Mouse (Mus musculus) adrenal gland, postnatal 10 days (tissue): ENCODE results near the gene Nisch. TPM values are rescaled to one million over a fixed set of nuclear protein-coding genes. Genes with fewer than 3 reads are reported as not detected.
A peak's percentile ranks its signal among the peaks of the same experiment; 100 is the strongest.

ENCODE experiments used
- DNase-seq: peaks from one replicate; pipeline ENCODE4 v3.0.0; 2021; ENCODE audit warnings: mixed read lengths
- total RNA-seq, 2 experiments: library from RNA; stranded (reverse); gene quantifications; 2 replicates each; pipeline ENCODE4 v1.2.3; 2021

Gene Nisch
- total RNA-seq, 2 experiments from 2014 or later = 224 to 328 TPM

DNA sequence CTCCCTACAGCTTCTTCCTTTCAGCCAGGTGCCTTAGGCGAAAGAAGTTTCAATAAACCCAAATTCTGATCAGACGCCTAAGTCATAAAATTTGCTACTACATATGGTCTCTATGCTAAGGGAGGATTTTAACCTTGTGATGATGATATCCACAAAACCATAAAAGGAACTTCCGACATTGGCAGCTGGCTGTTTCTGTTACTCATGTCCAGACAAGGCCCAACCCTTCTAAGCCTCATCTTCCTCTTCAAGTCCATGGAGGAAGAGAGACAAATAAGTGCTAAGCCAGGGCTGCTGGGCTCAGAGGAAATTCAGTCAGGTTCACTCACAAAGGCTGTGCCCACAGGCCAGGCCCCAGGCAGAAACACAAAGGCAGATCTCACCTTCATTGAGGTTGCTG, 27.4 kb downstream of the Nisch start:
- no peak for DNase-seq

DNA sequence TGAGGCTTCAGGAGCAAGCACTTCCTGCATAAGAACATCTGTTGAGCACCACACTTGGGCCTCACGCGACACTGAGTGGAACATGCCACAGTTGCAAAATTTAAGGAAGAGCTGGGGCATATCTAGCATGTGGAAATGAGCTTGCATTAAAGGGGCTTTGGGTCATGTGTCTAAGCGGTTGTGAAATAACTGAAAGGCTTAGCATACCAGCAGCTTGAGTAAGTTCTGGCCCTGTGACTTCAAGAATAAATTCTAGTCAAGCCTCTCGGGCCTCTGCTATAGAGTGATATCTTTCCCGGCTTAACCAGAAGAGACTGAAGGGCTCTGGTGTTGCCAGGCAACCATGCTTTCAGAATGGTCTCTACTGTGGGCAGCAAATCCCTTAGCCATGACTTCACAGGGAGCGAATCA, 28.0 kb downstream of the Nisch start:
- no peak for DNase-seq

DNA sequence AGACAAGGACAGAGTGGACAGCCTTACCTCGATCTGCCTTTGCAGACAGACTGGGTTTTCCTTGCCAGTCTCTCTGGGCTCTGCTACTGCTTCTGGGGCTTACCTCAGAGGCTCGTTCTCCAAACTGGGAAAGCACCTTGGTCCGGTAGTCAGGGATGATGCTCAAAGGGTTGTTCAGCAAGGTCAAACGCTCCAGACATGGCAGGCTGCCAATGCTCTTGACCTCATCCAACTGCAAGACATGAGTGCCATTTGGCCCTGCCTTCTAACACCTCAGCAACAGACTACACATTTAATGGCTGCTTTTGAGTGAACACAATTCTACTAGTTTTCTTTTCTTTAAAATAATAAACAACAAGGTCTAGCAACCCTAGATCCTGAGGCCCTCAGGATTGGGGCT, 30.1 kb downstream of the Nisch start:
- DNase-seq = peak; percentile 75

DNA sequence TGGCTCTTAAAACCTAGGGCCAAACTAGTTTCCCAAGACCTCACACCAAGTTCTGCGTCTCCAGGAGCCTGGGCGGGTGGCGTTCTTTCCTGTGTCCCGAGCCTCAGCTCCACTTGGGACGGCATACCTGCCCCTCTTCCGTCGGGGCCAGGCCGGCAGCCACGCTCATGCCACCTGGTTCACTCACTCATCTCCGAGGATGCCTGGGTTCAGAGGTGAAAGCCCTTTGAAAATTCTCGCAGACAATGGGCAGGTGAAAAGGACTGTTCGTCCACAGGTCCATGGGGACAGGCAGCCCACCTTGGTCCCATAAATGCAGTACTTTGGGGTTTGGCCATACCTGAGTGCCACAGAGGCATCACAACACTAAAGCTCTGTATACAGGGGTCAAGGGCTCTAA, 32.6 kb downstream of the Nisch start:
- no peak for DNase-seq

DNA sequence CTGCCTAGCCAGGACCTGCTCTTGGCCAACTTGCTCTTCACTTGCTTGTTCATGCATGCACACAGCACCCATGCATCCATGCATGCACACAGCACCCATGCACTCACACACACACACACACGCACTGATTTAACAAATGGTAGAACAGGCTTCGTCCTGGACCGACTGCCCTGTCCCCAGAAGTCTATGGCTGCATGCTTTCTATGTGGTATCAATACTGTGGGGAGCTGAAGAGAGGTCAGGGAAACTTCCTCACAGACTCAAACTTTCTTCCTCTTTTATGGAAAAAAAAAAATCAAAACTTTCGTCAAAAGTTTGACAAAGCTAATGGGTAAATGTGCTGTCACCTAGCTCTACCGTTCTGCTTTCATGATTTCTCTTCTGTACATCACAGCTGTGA, 33.2 kb downstream of the Nisch start:
- DNase-seq = no peak

DNA sequence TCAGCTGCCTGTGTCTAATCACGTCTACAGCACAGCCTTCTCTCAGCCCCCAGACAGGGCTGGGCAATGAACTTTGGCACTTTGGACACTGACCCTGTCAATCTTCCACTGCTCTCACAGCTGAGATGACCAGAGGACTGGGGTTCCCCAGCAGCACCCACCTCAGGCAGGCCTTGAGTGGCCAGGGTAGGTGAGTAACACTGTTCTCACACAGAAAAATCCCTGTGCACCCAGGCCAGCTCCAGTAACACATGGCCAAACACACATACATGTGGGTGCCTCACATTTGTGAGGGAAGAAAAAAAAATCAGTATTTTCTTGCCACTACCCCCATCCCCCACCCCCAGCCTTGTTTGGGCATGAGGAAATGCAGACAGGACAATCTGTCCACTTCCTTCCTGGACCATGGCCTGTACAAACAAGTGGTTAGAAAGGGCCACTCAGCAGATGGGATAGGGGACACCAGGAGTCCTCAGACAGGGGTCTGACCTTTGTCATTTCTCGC, 33.9 kb downstream of the Nisch start:
- DNase-seq = no peak

DNA sequence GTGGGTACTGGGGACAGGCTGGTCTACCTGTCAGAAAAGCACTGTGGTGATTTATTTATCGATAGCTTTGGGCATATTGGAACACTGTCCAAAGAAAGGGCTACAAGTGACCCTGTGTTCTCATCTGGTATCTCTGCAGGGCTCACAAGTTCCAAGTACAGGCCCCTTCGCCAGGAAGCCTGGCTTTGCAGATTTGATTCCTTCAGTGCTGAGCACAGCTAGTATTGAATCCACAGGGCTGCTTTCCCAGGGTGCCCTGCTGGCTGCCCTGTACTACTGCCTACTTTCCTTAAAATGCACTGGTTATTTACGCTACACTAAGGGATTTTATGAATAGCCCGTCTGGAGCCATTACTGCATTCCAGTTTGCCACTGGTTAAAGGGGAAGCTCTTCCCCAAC, 35.2 kb downstream of the Nisch start:
- no peak for DNase-seq

DNA sequence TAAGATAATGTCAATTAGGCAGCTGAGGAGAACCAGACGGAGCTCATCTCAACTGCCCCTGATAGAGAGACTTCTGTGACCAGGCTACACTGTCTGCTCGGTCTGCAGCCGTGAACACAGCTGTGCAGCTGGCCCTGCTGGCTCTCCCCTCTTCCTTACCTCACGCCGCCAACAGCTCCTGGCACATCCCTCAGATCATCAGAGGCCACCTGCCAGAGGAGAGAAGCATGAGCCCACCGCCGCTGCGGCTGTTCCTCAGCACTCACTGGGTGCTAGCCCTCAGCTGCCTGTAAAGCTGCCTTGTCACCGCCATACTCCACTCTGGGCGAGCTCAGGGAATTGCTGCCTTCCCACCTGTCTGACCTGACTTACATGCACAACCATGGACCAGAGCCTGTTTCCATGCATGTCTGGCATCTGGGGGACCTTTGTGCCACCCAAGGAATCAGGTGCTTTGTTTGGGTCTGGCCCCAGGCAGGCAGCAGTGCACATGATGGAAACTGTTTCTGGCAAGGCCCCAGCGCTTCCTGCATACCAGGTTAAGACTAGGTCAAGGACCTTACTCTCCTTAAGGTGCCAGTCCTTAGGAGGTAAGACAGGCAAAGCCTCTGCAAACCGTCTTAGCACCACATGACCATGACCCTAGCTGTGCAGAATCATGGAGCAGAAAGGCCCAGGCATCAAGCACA, 36.9 kb downstream of the Nisch start:
- no peak for DNase-seq

DNA sequence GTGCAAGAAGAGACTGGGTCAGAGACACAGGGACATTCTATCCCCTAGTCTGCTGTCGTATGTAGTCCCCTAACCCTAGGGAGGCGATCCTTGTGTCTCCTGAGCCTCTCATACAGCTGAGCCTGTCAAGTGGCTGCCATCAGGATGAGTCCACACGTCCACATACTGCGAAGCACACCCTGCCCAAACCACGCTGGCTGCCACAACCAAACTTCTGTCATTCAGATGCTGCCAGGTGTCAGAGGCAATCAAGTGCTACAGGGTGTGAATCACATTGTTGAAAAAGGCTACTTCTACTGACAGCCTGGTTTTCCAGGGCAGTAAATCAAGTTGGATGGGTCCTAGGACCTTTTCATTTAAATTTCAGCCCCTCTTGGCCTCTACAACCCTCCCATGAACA, 39.0 kb downstream of the Nisch start:
- no peak for DNase-seq

DNA sequence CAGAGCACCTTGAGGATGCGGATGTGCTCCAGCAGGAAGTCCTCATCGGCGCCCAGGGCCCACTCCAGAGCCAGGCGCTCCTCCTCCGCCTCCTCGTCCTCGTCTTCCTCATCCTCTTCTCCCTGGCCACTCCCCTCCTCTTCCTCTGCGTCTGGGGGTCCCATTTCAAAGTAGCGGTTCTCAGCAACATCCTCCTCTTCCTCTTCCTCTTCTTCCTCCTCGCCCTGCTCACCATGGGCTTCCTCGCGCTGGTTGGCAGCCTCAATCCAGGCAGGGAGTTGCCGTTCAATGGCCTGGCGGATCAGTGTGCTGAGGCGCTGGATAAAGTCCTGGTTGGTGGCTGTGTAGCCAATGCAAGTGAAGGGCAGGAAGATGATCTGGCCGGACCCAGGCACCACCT, 39.5 kb downstream of the Nisch start:
- no peak for DNase-seq

DNA sequence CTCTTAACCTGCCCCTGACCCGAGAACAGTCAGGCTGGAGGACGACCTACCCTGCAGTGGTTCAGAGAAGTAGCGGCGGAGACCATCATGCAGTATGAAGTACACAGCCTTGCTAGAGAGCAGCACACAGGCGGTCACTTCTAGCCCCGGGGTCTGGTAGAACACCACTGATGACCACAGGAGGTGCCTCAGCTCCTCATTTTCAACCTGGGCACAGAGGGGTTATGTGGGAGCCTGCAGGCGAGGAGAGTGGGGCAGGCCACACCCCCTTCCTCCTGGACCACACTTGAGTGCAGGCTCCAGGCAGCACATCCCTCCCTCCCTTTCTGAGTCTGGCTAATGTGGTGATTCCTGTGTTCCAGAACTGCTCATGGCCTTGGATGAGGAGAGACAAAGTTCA, 43.2 kb downstream of the Nisch start:
- DNase-seq = no peak

DNA sequence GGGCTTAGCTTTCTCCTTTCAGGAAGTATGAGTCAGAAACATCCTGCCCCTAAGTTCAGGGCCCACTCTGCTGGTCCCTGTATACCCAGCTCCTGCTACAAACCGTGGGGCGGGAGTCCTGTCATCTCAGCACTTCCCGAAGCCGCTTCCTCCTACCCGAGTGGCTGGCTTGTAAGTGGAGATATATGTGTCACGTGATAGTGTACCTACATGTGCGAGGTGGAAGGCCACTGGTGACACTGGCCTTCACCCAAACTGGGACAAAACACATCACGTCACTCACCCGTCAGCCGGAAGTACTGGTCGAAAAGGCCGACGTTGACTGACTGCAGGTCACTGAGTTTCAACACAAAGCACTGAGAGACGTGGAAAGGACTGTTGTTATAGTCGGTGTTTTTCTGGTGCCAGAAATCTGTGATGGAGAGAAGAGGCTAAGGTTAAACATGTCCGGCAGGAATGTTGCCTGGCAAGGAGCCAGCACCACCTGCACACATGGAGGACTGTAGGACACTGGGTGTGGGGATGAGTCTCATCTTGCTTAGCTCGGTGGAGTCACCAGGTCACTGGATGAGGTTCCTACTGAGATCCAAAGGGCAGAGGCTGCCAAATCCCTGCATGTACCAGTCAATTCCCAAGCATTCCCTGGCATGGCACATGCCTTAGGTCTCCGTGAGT, 43.8 kb downstream of the Nisch start:
- DNase-seq = no peak

DNA sequence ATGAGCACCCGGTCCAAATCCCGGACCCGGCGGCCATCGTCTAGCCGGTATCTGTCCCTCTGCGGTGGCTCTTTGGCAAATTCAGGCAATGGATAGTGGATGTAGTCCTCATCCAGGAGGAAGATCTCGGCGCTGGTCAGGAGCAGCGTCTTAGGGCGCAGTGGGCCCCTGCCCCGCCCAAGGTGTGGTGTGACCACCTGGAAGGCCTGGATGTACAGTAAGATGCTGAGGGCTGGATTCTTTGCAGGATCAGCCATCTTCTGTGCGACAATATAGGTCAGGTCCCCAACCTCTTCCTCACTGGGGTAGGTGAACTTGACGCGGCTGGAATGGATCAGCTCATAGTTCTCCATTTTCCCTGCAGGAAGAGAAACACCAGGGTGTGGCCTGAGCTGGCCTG, 44.9 kb downstream of the Nisch start:
- DNase-seq = no peak

DNA sequence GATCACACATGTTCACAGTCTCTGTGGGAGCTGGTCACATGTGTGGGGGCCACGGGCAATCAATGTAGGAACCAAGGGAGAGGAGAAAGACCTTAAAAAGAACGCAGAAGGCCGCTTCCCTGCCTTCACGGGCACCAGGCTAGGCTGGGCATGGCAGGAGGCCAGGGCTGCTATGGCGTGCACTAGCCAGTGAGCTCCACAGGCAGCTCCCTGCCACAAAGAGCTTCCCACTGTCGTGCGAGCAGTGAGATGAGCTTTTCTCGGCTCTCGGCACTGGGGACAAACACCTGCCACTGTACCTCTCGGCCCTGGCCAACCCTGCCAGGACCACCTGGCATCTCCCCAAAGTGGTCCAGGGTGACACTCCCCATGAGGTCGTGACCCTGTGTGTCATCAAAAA, 45.4 kb downstream of the Nisch start:
- peak; percentile 51 for DNase-seq

DNA sequence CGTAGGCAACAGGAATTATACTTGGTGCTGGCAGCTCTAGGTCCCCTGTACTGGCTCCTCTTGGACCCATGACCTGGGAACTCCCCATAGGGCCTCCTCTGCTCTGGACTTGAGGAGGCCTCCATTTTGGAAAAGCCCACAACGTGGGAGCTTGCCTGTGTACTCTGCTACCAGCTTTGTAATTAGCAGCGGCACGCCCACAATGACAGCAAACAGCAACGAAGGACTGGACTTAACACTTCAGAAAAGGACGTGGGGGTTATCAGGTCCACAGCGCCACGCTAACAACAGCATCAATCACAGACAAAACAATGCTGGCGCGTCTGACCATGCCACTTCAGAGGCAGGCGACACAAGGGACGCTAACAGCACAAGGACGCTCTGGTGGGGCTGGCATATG, 45.8 kb downstream of the Nisch start:
- DNase-seq = no peak

DNA sequence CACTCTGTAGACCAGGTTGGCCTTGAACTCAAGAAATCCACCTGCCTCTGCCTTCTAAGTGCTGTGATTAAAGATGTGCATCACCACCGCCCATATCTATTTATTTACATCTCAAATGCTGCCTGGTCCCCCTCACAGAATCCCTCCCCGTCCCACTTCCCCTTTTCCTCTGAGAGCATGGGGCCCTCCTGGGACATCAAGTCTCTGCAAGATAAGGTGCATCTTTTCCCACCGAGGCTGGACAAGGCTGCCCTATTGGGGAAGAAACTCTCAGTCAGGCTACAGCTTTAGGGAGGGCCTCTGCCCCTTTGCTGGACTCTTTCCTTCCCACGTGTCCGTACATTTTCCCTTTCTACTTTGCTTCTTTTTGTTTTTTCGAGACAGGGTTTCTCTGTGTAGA, 47.2 kb downstream of the Nisch start:
- no peak for DNase-seq

DNA sequence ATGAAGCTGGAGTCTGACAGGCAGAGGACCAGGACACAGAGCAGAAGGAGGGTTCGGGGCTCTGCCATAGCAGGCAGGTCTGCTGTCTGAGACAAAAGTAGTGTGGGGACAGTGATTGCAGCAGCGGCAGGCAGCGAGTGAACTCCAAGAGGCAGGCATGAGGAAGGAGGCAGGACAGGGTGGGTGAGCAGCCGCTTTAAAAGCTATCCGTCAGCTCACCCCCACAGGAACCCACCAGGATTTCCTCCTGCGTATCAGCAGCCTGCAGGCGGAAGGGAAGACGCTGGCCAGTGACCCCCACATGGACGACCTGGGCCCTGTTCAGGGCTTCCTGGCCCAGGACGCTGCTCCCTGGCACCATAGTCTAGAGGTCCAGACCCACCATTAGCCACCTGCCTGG, 48.3 kb downstream of the Nisch start, which contains the start of gene Stab1:
TSS of gene Stab1 (minus strand) at position 217 of the 400 bp plus-strand sequence.
- DNase-seq = peak; percentile 55

DNA sequence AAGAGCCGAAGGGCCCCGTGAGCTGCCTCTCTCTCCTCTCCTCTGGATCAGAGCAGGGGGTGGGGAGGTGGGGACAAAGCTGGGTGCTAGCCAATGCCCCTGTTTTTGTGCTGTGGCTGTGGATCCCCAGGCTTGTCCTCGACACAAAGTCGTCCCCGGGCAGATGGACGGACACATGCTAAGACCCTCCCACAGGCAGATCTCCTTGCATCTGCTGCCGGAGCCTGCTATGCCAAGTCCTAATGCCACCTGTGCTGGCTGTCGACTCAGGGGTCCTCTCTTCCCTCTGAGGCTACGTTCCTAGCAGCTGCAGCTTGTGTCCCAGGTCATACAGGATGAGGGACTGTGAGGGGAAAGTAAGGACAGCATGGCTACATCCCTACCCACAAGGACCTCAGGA, 49.9 kb downstream of the Nisch start:
- no peak for DNase-seq

DNA sequence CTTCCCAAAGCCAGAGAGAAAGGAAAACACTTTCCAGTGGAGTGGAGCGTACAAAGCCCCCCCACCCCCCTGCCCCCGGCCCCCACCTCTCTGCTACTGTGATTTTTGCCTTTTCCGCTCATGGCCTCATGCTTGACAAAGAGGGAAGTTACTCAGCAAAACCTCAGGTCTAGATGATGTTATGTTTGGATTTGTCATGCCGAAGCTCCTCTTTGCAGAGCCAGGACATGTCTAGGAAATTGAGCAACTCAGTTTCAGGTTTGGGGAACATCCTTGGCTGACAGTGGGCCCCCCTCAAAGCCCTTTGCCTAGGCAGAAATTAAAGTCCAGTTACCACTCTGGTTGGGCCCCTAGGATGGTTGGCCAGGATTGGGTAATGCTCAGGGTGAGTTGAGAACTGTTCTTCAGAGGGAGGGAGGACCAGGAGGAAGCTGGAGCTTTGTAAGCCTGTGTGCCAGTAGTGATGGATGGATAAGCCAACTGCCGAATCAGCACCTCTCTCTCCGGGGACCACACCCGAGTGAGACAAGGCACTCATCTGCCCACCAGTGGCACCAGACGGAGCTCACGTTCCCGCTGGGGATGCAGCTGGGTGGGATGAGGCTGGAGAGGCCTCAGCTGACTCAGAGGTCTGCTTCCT, 50.6 kb downstream of the Nisch start:
- DNase-seq = no peak

DNA sequence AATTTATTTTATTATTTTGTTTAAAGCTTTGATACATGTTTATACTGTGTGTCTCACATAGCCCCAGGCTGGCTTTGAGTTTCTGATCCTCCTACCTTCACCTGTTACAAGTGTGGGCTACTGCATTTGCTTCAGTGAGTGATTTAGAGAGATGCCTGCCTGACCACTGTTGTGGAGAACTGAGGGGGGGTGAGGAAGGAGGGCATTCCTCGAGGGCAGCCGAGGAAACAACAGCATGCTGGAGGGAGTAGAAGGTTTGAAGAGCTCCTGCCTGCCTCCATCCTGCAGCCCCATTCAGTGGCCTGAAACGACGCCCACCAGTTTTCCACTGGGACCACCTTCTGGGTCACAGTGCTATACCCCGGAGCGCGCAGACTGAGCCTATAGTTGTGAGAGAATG, 51.3 kb downstream of the Nisch start:
- no peak for DNase-seq

DNA sequence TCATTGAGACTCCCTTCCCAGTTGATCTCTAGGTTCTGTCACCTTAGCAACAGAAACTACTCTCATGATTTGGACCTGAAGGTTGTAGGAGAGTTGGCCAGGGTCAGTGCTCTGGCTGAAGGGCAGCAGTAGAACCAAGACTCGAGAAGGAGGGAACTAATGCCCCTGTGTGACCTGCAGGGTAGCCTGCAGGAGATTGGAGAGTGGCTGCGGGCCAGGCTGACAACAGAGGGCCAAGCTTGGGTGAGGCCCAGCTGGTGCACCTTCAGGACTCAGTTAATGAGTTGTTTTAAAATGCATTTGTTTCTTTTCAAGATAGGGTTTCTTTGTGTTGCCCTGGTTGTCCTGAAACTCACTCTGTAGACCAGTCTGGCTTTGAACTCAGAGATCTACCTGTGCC, 51.7 kb downstream of the Nisch start:
- DNase-seq = peak; percentile 72

DNA sequence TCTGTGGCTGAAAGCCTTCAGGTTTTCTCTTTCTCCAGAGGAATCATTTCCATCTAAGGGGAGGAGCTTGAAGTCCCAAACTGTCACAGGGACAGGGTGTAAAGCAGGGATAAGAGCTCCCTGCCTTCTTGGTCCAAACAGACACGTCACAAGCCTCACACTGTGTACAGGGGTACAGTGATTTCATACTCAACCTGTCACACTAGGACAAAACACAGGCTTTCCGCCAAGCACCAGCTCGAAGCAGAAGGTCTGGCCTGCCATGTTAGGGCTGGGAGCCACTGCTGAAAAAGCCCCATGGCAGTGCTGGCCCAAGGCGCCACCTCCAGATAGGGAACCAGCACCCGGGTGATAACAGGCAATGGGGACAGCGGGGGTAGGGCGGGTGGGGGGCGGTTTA, 52.7 kb downstream of the Nisch start:
- DNase-seq = no peak

DNA sequence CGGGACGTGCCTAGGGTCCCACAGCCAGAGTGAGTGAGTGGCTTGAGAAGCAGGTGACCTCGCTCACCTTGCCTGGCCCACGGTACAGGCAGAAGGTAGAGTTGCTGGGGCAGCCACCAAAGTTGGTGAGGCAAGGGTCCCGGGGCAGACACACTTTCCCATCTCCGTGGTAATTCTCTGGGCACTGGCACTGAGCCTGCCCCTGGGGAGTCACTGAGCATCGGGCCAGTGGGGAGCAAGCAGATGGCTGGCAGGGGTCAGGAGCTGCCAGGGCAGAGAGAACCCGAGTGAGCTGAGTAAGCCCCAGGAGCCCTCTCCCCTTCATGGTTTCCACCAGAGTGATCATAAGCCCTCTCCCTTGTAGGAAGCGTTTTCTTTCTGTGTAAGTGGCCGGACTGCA, 55.1 kb downstream of the Nisch start:
- DNase-seq = no peak

DNA sequence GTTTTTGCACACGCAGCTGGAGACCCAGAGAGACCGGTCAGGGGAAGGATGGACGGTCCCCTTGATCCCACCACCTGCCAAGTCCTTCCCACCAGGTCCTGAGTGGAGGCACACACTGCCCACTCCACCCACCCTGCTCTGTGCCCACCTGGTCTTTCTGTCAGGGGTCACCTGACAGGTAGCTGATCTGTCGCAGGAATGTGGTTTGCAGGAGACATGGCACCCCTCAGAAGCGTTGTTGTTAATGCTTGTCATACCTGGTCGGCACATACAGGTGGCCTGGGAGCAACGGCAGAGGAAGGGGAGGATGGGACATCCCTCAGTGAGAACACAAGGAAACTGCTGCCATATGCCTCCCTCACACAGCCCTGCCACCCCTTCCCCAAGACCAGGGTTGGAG, 55.6 kb downstream of the Nisch start:
- DNase-seq = no peak
